Mouse (Mus musculus) brain, embryonic 14.5 days (tissue): ENCODE measurements around the gene Rnf145.

Experiments
- CTCF ChIP-seq: fragments of 200-500 bp; IDR thresholded peaks from 2 replicates; pipeline ENCODE4 v1.5.1; 2012; ENCODE audit warnings: inconsistent platforms, mild to moderate bottlenecking, moderate library complexity, borderline replicate concordance; ENCODE audit not compliant: insufficient read depth, insufficient read length; ENCODE audit errors: extremely low read depth
- POLR2A ChIP-seq: fragments of 200-500 bp; IDR thresholded peaks from 2 replicates; pipeline ENCODE4 v1.6.1; 2012; ENCODE audit warnings: mild to moderate bottlenecking, inconsistent platforms, borderline replicate concordance; ENCODE audit not compliant: poor library complexity, insufficient read depth, insufficient read length, severe bottlenecking; ENCODE audit errors: extremely low read depth

DNA sequence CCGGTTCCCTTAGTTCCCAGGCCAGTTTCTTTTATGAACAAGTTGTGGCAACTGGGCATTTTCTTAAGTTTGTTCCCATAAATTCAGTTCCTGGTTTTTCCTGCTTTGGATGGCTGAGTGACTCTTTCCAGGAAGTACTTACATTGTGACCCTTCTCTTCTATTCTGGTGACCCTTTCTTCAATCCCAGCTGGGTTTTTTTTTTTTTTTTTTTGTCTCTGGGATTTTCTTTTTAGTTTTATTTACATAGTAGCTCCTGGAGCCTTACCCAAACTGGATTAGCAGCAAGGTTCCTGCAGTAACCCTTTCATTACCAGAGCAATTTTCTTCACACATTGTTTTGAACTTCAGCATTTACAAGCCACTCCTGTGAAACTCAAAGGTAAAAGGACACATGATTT lies 2.4 kb upstream of the Rnf145 start:
- no peak for TF ChIP-seq POLR2A
- TF ChIP-seq CTCF, result no peak
